Mouse (Mus musculus) hindbrain, postnatal 0 days (tissue): ENCODE measurements around the gene Noto. TPM values are rescaled to one million over a fixed set of nuclear protein-coding genes. Genes with fewer than 3 reads are reported as not detected.

Experiments used
- ATAC-seq: fragments of 200-750 bp; cut with Nextera tagmentation; 2 replicates; pipeline ENCODE4 v1.8.0; 2017; ENCODE audit warnings: mild to moderate bottlenecking, moderate TSS enrichment, moderate library complexity
- DNase-seq: peaks from one replicate; pipeline ENCODE4 v3.0.0-alpha.2; 2015; ENCODE audit warnings: low spot score
- H3K27ac ChIP-seq: fragments of 300-500 bp; sonication (generic); 2 replicates; pipeline ENCODE4 v1.5.1; 2014; ENCODE audit warnings: mild to moderate bottlenecking
- H3K27me3 ChIP-seq: fragments of 300-500 bp; sonication (generic); 2 replicates; pipeline ENCODE4 v1.6.1; 2014; ENCODE audit warnings: low read length, mixed read lengths; ENCODE audit not compliant: insufficient read depth
- H3K36me3 ChIP-seq: fragments of 300-500 bp; sonication (generic); 2 replicates; pipeline ENCODE4 v1.6.1; 2014; ENCODE audit warnings: low read length, mixed read lengths; ENCODE audit not compliant: insufficient read depth
- H3K4me1 ChIP-seq: fragments of 300-500 bp; sonication (generic); 2 replicates; pipeline ENCODE4 v1.6.1; 2014; ENCODE audit warnings: antibody characterized with exemption, low read length, mixed read lengths; ENCODE audit not compliant: insufficient read depth
- H3K4me2 ChIP-seq: fragments of 300-500 bp; sonication (generic); 2 replicates; pipeline ENCODE4 v1.6.1; 2014; ENCODE audit warnings: low read depth, mild to moderate bottlenecking, low read length, moderate library complexity, mixed read lengths
- H3K4me3 ChIP-seq: fragments of 300-500 bp; sonication (generic); 2 replicates; pipeline ENCODE4 v1.5.1; 2014; ENCODE audit warnings: low read length
- H3K9ac ChIP-seq: fragments of 300-500 bp; sonication (generic); replicated peaks from 2 replicates; pipeline ENCODE4 v1.6.1; 2014; ENCODE audit warnings: mild to moderate bottlenecking, low read length, moderate library complexity, mixed read lengths
- H3K9me3 ChIP-seq: fragments of 300-500 bp; sonication (generic); 2 replicates; pipeline ENCODE4 v1.6.1; 2016; ENCODE audit warnings: low read length, mixed read lengths
- CTCF ChIP-seq: IDR thresholded peaks from 2 replicates; pipeline ENCODE4 v1.5.1; 2016; ENCODE audit warnings: antibody characterized with exemption, control low read depth, low read depth
- WGBS: fragments of 180-500 bp; shearing (Covaris S2); extraction: QIAGEN DNeasy Blood & Tissue Kit; methylation state at CpG from one replicate; pipeline ENCODE4 v1.1.7; 2014; 5-methylcytosine and 5-hydroxymethylcytosine counted together
- polyA plus RNA-seq: library from polyadenylated mRNA; unstranded; fragments of >200 nt; fragmentation: Nextera tagmentation; extraction: Ambion mirVana; gene quantifications from 2 replicates; pipeline ENCODE4 v1.2.1, GENCODE M21; 2015
- total RNA-seq: library from RNA; depleted of rRNA; stranded (reverse); fragments of >200 nt; gene quantifications from 2 replicates; pipeline ENCODE4 v1.2.3, GENCODE M21; 2014; rRNA removed

Gene Noto
- total RNA-seq (not detected in 2 replicates), polyA plus RNA-seq (not detected in 2 replicates)

DNA sequence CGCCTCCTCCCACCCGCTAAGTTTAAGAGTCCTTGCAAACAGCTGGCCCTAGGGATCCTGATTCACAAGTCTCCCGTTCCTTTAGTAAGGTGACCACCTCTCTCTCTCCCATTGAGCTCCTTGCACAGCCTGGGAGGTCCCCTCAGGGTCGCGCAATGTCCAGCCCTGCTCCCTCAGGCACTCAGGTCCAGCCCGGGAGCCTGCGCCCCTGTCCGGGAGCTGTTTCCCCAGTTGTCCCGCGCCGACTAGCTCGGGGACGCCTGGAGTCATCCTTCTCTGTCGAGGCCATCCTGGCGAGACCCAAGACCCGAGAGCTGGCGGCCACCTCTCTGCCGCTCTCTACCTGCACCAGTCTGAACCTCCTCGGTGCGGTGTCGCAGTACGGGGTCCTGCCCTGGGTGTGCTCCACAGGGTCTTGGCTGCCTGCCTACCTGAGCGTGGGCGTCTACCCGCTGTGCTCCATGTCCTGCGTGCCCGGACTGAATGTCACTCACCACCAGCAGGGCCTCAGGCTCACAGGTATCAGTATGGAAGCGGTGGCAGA is at the start of gene Noto:
Gene Noto, plus strand, starts transcription at position 51 of the 544 bp plus-strand sequence.
- H3K4me1 ChIP-seq, result no peaks in the 10 kb centered on the region
- H3K4me3 ChIP-seq, result no peak within 1 kb of the TSS
- no peak within 1 kb of the TSS for H3K4me2 ChIP-seq
- no peaks in the 10 kb centered on the region for H3K9me3 ChIP-seq
- 15% methylated on average over 28 of the region's 28 CpGs for WGBS
- ATAC-seq (no peak), DNase-seq (no peak)
- H3K27me3 ChIP-seq, result no peaks in the 10 kb centered on the region
- H3K9ac ChIP-seq, result no peak within 1 kb of the TSS
- H3K36me3 ChIP-seq, result no peaks in the 10 kb centered on the region
- H3K27ac ChIP-seq, result no peak within 1 kb of the TSS
- TF ChIP-seq CTCF, result no peak

DNA sequence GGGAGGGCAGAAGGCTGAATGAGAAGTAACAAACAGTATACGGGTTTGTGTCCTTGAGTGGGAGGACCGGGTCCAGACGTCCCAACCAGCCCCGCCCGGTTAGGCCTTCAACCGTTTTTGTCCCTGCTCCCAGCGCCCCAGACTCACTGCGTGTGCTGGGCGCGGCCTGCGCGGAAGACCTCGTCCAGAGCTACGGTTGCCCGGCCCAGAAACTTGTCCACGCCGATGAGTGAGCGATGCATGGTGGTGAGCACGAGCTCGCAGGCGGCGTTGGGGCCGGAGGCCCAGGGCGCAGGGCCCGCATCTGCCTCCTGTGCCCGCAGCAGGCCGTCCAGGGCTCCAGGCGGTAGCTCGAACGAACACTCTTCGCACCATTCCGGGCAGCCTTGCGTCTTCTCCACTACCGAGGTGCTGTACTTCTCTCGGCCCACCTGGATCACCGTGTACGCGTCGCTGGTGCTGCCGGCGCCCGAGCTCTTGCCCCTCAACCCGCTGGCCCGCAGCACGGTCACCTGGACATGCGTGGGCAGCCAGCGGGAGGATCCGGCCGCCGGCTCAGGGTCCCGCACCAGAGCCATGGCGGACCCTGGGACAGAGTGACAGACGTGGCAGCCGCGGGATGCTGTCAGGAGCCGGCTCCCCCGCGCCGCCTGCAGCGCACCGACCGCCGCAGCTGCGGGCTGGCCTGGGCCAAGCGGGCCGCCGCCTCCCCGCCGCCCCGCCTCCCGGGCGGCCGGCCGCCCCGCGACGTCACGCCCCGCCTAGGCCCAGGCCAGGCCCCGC is 49.5 kb upstream of the Noto start, which contains the start of gene Rab11fip5:
Gene Rab11fip5, minus strand, starts transcription at position 684 of the 783 bp plus-strand sequence.
- no peaks in the 10 kb centered on the region for H3K27me3 ChIP-seq
- WGBS, result 1% methylated on average over 71 of the region's 80 CpGs
- H3K9me3 ChIP-seq, result no peaks in the 10 kb centered on the region
- DNase-seq, result peak; percentile 42
- no peaks in the 10 kb centered on the region for H3K36me3 ChIP-seq
- H3K4me2 ChIP-seq, result peak within 1 kb of the TSS; percentile 82
- no peak for TF ChIP-seq CTCF
- peaks cover 30% of the 10 kb centered on the region for H3K4me1 ChIP-seq
- peak; percentile 21 for ATAC-seq
- H3K4me3 ChIP-seq, result peak within 1 kb of the TSS; percentile 80
- H3K27ac ChIP-seq, result peak within 1 kb of the TSS; percentile 89
- H3K9ac ChIP-seq, result peak within 1 kb of the TSS; percentile 93

GRCm38 (mm10) chr6:85374734-85375114 is 49.0 kb upstream of the Noto start:
- H3K4me1 ChIP-seq, result peaks cover 25% of the 10 kb centered on the region
- no peaks in the 10 kb centered on the region for H3K9me3 ChIP-seq
- ATAC-seq, result peak; percentile 97
- peak overlapping the region; percentile 89 for H3K27ac ChIP-seq
- peak overlapping the region; percentile 82 for H3K4me2 ChIP-seq
- peak overlapping the region; percentile 80 for H3K4me3 ChIP-seq
- WGBS, result under 1% methylated on average over 19 of the region's 19 CpGs
- TF ChIP-seq CTCF, result no peak
- DNase-seq, result peak; percentile 97
- H3K36me3 ChIP-seq, result no peaks in the 10 kb centered on the region
- H3K27me3 ChIP-seq, result no peaks in the 10 kb centered on the region
- peak overlapping the region; percentile 93 for H3K9ac ChIP-seq

- DNase-seq (no peak), ATAC-seq (no peak)
- H3K27me3 ChIP-seq, result no peaks in the 10 kb centered on the region
- no peak overlapping the region for H3K4me2 ChIP-seq
- H3K36me3 ChIP-seq, result no peaks in the 10 kb centered on the region
- no peak overlapping the region for H3K9ac ChIP-seq
- no peak for TF ChIP-seq CTCF
- H3K27ac ChIP-seq, result no peak overlapping the region
- WGBS, result 70% methylated on average over 4 of the region's 4 CpGs
- no peaks in the 10 kb centered on the region for H3K9me3 ChIP-seq
- H3K4me3 ChIP-seq, result no peak overlapping the region
- H3K4me1 ChIP-seq, result peaks cover 15% of the 10 kb centered on the region
Measured at GRCm38 (mm10) chr6:85377066-85377734, 46.5 kb upstream of the Noto start.

GRCm38 (mm10) chr6:85377876-85378275 is 45.8 kb upstream of the Noto start:
- H3K9ac ChIP-seq, result no peak overlapping the region
- no peaks in the 10 kb centered on the region for H3K27me3 ChIP-seq
- no peak overlapping the region for H3K4me2 ChIP-seq
- H3K4me1 ChIP-seq, result peaks cover 8% of the 10 kb centered on the region
- no peaks in the 10 kb centered on the region for H3K9me3 ChIP-seq
- no peak overlapping the region for H3K4me3 ChIP-seq
- no peaks in the 10 kb centered on the region for H3K36me3 ChIP-seq
- no peak for TF ChIP-seq CTCF
- no peak for DNase-seq
- H3K27ac ChIP-seq, result no peak overlapping the region
- 63% methylated on average over 5 of the region's 5 CpGs for WGBS
- ATAC-seq, result no peak

- Histone ChIP-seq H3K4me1 (peaks cover under 1% of the 10 kb centered on the region; the same call in 1 of the 2 replicates), H3K27me3 (no peaks in the 10 kb centered on the region), H3K4me3 (no peak overlapping the region), H3K4me2 (no peak overlapping the region), H3K9ac (no peak overlapping the region), H3K27ac (no peak overlapping the region), H3K36me3 (no peaks in the 10 kb centered on the region), H3K9me3 (no peaks in the 10 kb centered on the region)
- WGBS, result 58% methylated on average over 8 of the region's 8 CpGs
- TF ChIP-seq CTCF, result no peak
- ATAC-seq (no peak), DNase-seq (no peak)
Measured at GRCm38 (mm10) chr6:85378629-85379028, 45.1 kb upstream of the Noto start.
